8 mouse cellular contexts compared by ENCODE assay signal in genomic region chr12:33285933-33286649, GRCm38 (mm10).
DNase-seq lines count a peak whose midpoint lies in the region; ATAC-seq lines count a peak whose summit lies in the region.

No protein-coding gene starts in this region.

- H3K9ac ChIP-seq in forebrain, embryonic 12.5 days, result no peak overlapping the region
- no peak overlapping the region for H3K9ac ChIP-seq in forebrain, embryonic 11.5 days (ENCODE audit: low read length)

- H3K27ac ChIP-seq in forebrain, embryonic 12.5 days, result no peak overlapping the region
- no peak overlapping the region for H3K27ac ChIP-seq in forebrain, embryonic 11.5 days (ENCODE audit: low read depth, low read length)

- H3K9me3 ChIP-seq in forebrain, embryonic 12.5 days, result no peaks in the 10 kb centered on the region
- H3K9me3 ChIP-seq in forebrain, embryonic 11.5 days (ENCODE audit: control insufficient read depth, low read length), result no peaks in the 10 kb centered on the region

- no peak overlapping the region for H3K4me2 ChIP-seq in forebrain, embryonic 12.5 days
- no peak overlapping the region for H3K4me2 ChIP-seq in forebrain, embryonic 11.5 days (ENCODE audit: low read depth, low read length, severe bottlenecking)

- H3K27me3 ChIP-seq in forebrain, embryonic 12.5 days, result no peaks in the 10 kb centered on the region
- H3K27me3 ChIP-seq in forebrain, embryonic 11.5 days (ENCODE audit: control insufficient read depth, insufficient read depth, low read length), result no peaks in the 10 kb centered on the region

- ATAC-seq in forebrain, embryonic 12.5 days (ENCODE audit: low FRiP score), result peak; percentile 48
- ATAC-seq in forebrain, embryonic 11.5 days (replicated peaks; ENCODE audit: low FRiP score), result no peak

- no peak overlapping the region for H3K4me3 ChIP-seq in forebrain, embryonic 12.5 days (replicated peaks)
- H3K4me3 ChIP-seq in forebrain, embryonic 11.5 days (ENCODE audit: low read depth, low read length), result no peak overlapping the region

- DNase-seq in forebrain, embryonic 11.5 days (ENCODE audit: low spot score), result no peak
- DNase-seq in heart, adult 8-10 months (ENCODE audit: low spot score), result peak; percentile 29
- DNase-seq in kidney, adult 18-20 months, result peak; percentile 87
- peak; percentile 48 for DNase-seq in lung, postnatal 36 days
- DNase-seq in testis, postnatal 14 days (ENCODE audit: low spot score), result no peak
- no peak for DNase-seq in right cerebral cortex, postnatal 4 days
- no peak for DNase-seq in spleen, adult 18-20 months

- peaks cover 29% of the 10 kb centered on the region for H3K4me1 ChIP-seq in forebrain, embryonic 12.5 days
- peaks cover 7% of the 10 kb centered on the region for H3K4me1 ChIP-seq in forebrain, embryonic 11.5 days (replicated peaks; ENCODE audit: control insufficient read depth, insufficient read depth, low read length)

- no peaks in the 10 kb centered on the region for H3K36me3 ChIP-seq in forebrain, embryonic 12.5 days (replicated peaks)
- H3K36me3 ChIP-seq in forebrain, embryonic 11.5 days (ENCODE audit: control insufficient read depth, insufficient read depth, low read length), result no peaks in the 10 kb centered on the region

- WGBS in forebrain, embryonic 12.5 days, result 34% methylated on average over 9 of the region's 9 CpGs
- 40% methylated on average over 9 of the region's 9 CpGs for WGBS in forebrain, embryonic 11.5 days

Comparison
In these comparisons a context has a peak if more than half of its experiments do, and no peak if none do; other contexts are left out.
1. DNase-seq: peak in heart, adult 8-10 months (single experiment), kidney, adult 18-20 months (single experiment) and lung, postnatal 36 days (single experiment); none in forebrain, embryonic 11.5 days (single experiment), testis, postnatal 14 days (single experiment), right cerebral cortex, postnatal 4 days (single experiment) and spleen, adult 18-20 months (0 of 2).